Mouse (Mus musculus): ENCODE measurements around the gene Scrn3. TPM values are rescaled to one million over a fixed set of nuclear protein-coding genes. Genes with fewer than 3 reads are reported as not detected.
A peak's percentile ranks its signal among the peaks of the same experiment; 100 is the strongest.

Gene Scrn3
- polyA plus RNA-seq, 1 experiment from 2014 or later = 15.9 TPM

GRCm38 (mm10) chr2:73371530-73372335 is 59.3 kb downstream of the Scrn3 start:
- ATAC-seq (replicated peaks; ENCODE audit: low FRiP score, low read depth) = no peak
- no peak for TF ChIP-seq CTCF (IDR thresholded peaks at IDR 0.05; ENCODE audit: low read depth)
- Histone ChIP-seq H3K27ac (no peak overlapping the region), H3K9ac (ENCODE audit: low read depth, low read length) (no peak overlapping the region), H3K4me2 (ENCODE audit: low read length) (no peak overlapping the region), H3K27me3 (ENCODE audit: insufficient read depth, low read length) (no peaks in the 10 kb centered on the region), H3K4me1 (replicated peaks; ENCODE audit: insufficient read depth, low read length) (no peaks in the 10 kb centered on the region), H3K9me3 (replicated peaks; ENCODE audit: low read length) (no peaks in the 10 kb centered on the region), H3K36me3 (ENCODE audit: insufficient read depth, low read length) (no peaks in the 10 kb centered on the region), H3K4me3 (replicated peaks; ENCODE audit: low read depth, low read length) (no peak overlapping the region)
- 63% methylated on average over 9 of the region's 9 CpGs for WGBS
- DNase-seq (ENCODE audit: low spot score) = no peak

- H3K4me2 ChIP-seq (ENCODE audit: low read length) = no peak overlapping the region
- no peaks in the 10 kb centered on the region for H3K36me3 ChIP-seq (ENCODE audit: insufficient read depth, low read length)
- no peak overlapping the region for H3K9ac ChIP-seq (ENCODE audit: low read depth, low read length)
- no peak for ATAC-seq (replicated peaks; ENCODE audit: low FRiP score, low read depth)
- no peaks in the 10 kb centered on the region for H3K9me3 ChIP-seq (replicated peaks; ENCODE audit: low read length)
- 91% methylated on average over 5 of the region's 5 CpGs for WGBS
- TF ChIP-seq CTCF (IDR thresholded peaks at IDR 0.05; ENCODE audit: low read depth) = no peak
- no peak for DNase-seq (ENCODE audit: low spot score)
- H3K27me3 ChIP-seq (ENCODE audit: insufficient read depth, low read length) = no peaks in the 10 kb centered on the region
- H3K27ac ChIP-seq = no peak overlapping the region
- H3K4me3 ChIP-seq (replicated peaks; ENCODE audit: low read depth, low read length) = no peak overlapping the region
- H3K4me1 ChIP-seq (replicated peaks; ENCODE audit: insufficient read depth, low read length) = no peaks in the 10 kb centered on the region
Observed at GRCm38 (mm10) chr2:73378326-73378725, 65.9 kb downstream of the Scrn3 start.

DNA sequence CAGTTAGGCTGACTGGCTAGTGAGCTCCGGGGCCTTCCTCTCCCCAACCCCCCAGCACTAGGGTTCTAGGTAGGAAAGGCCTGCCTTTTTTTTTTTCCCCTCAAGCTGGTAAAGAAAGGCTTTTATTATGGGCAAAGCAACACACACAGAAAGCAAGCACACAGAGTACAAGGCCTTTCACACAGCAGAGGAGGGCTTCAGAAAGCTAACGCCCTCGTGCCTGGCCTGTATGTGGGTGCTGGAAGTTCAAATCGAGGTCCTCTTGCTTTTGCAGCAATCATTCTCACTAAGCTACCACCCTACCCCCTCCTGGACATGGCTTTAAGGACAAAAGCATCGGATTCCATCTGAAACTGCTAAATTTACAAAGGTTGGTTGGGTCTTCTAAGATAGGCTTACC is 67.3 kb downstream of the Scrn3 start:
- 64% methylated on average over 5 of the region's 5 CpGs for WGBS

GRCm38 (mm10) chr2:73380298-73380975 is 68.0 kb downstream of the Scrn3 start:
- no peak; the same call in 1 of the 2 replicates for ATAC-seq (replicated peaks; ENCODE audit: low FRiP score, low read depth)
- H3K36me3 ChIP-seq (ENCODE audit: insufficient read depth, low read length) = no peaks in the 10 kb centered on the region
- H3K9ac ChIP-seq (ENCODE audit: low read depth, low read length) = no peak overlapping the region
- H3K9me3 ChIP-seq (replicated peaks; ENCODE audit: low read length) = no peaks in the 10 kb centered on the region
- H3K4me3 ChIP-seq (replicated peaks; ENCODE audit: low read depth, low read length) = no peak overlapping the region
- DNase-seq (ENCODE audit: low spot score) = peak; percentile 18
- no peaks in the 10 kb centered on the region for H3K27me3 ChIP-seq (ENCODE audit: insufficient read depth, low read length)
- H3K27ac ChIP-seq = 0 out of 2 replicates have a peak overlapping the region, but pooled peaks have one; percentile 20
- no peaks in the 10 kb centered on the region for H3K4me1 ChIP-seq (replicated peaks; ENCODE audit: insufficient read depth, low read length)
- TF ChIP-seq CTCF (IDR thresholded peaks at IDR 0.05; ENCODE audit: low read depth) = no peak
- 51% methylated on average over 9 of the region's 9 CpGs for WGBS
- H3K4me2 ChIP-seq (ENCODE audit: low read length) = no peak overlapping the region

More for the DNA sequence above, 67.3 kb downstream of the Scrn3 start:
- Histone ChIP-seq H3K9me3 (replicated peaks; ENCODE audit: low read length) (no peaks in the 10 kb centered on the region), H3K4me2 (ENCODE audit: low read length) (no peak overlapping the region), H3K4me3 (replicated peaks; ENCODE audit: low read depth, low read length) (no peak overlapping the region), H3K36me3 (ENCODE audit: insufficient read depth, low read length) (no peaks in the 10 kb centered on the region), H3K9ac (ENCODE audit: low read depth, low read length) (no peak overlapping the region), H3K27ac (no peak overlapping the region), H3K4me1 (replicated peaks; ENCODE audit: insufficient read depth, low read length) (no peaks in the 10 kb centered on the region), H3K27me3 (ENCODE audit: insufficient read depth, low read length) (no peaks in the 10 kb centered on the region)
- TF ChIP-seq CTCF (IDR thresholded peaks at IDR 0.05; ENCODE audit: low read depth) = no peak
- no peak for DNase-seq (ENCODE audit: low spot score)
- ATAC-seq (replicated peaks; ENCODE audit: low FRiP score, low read depth) = no peak

GRCm38 (mm10) chr2:73385172-73385571 is 72.8 kb downstream of the Scrn3 start:
- H3K4me2 ChIP-seq (ENCODE audit: low read length) = peak overlapping the region; percentile 98
- TF ChIP-seq CTCF (IDR thresholded peaks at IDR 0.05; ENCODE audit: low read depth) = no peak
- 0 out of 2 replicates have a peak overlapping the region, but pooled peaks have one; percentile 67 for H3K4me3 ChIP-seq (replicated peaks; ENCODE audit: low read depth, low read length)
- 73% methylated on average over 4 of the region's 4 CpGs for WGBS
- no peaks in the 10 kb centered on the region for H3K9me3 ChIP-seq (replicated peaks; ENCODE audit: low read length)
- ATAC-seq (replicated peaks; ENCODE audit: low FRiP score, low read depth) = no peak
- H3K36me3 ChIP-seq (ENCODE audit: insufficient read depth, low read length) = no peaks in the 10 kb centered on the region
- no peak for DNase-seq (ENCODE audit: low spot score)
- H3K4me1 ChIP-seq (replicated peaks; ENCODE audit: insufficient read depth, low read length) = no peaks in the 10 kb centered on the region
- H3K27ac ChIP-seq = no peak overlapping the region
- no peak overlapping the region for H3K9ac ChIP-seq (ENCODE audit: low read depth, low read length)
- H3K27me3 ChIP-seq (ENCODE audit: insufficient read depth, low read length) = no peaks in the 10 kb centered on the region

GRCm38 (mm10) chr2:73385641-73386355 is 73.4 kb downstream of the Scrn3 start:
- whole genome bisulfite sequencing = 3% methylated on average over 28 of the region's 29 CpGs

More at GRCm38 (mm10) chr2:73385641-73386355, 73.4 kb downstream of the Scrn3 start:
- H3K36me3 ChIP-seq (ENCODE audit: insufficient read depth, low read length) = no peaks in the 10 kb centered on the region
- DNase-seq (ENCODE audit: low spot score) (no peak), ATAC-seq (replicated peaks; ENCODE audit: low FRiP score, low read depth) (no peak; the same call in 1 of the 2 replicates)
- no peak for TF ChIP-seq CTCF (IDR thresholded peaks at IDR 0.05; ENCODE audit: low read depth)
- peak overlapping the region; percentile 67 for H3K9ac ChIP-seq (ENCODE audit: low read depth, low read length)
- H3K27ac ChIP-seq = no peak overlapping the region
- H3K4me3 ChIP-seq (replicated peaks; ENCODE audit: low read depth, low read length) = peak overlapping the region; percentile 67
- H3K4me1 ChIP-seq (replicated peaks; ENCODE audit: insufficient read depth, low read length) = no peaks in the 10 kb centered on the region
- peak overlapping the region; percentile 98 for H3K4me2 ChIP-seq (ENCODE audit: low read length)
- H3K9me3 ChIP-seq (replicated peaks; ENCODE audit: low read length) = no peaks in the 10 kb centered on the region
- no peaks in the 10 kb centered on the region for H3K27me3 ChIP-seq (ENCODE audit: insufficient read depth, low read length)
